Mouse (Mus musculus): Measurements from ENCODE around the gene Vwce. TPM values are rescaled to one million over a fixed set of nuclear protein-coding genes. Genes with fewer than 3 reads are reported as not detected.

Gene Vwce
- under 1 TPM; 0.43 to 0.65 TPM for total RNA-seq (2021)
- long read RNA-seq, experiment 1 = 0 reads
- long read RNA-seq, experiment 2 = 0 reads

DNA sequence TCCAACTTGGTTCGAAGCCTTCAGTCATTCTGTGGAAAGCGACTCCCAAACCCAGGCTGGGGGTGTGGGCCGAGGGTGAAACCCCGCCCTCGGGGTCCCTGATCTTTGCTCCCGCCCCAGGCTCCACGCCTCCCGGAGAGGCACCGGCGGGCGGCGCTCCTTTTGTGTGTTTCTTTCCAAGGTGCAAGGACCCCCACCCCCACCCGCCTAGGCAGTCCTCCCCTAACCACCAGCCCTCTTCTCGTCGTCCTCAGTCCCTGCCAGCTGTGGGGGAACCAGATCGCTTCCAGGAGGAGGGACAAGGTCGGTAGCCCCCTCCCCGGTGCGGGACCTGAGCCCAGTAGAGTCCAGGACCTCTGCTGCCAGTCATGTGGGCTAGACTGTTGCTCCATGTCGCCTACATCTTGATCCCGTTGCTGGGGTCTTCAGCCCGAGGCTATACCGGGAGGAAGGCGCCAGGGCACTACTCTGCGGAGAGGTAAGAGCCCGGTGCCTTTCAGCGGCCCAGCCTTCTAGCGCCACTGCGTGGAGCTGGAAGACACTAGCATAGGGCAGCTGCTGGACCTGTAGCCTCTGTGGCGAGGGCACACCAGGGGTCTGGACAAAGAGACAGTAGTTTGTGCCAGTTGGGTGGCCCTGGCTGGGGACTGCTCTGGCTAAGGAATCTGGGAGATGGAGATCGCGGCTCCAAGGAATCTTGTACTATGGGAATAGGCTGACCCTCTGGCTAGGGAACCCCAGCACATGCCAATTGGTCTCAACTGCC lies at the start of gene Vwce:
Gene Vwce, plus strand, starts transcription at position 108 of the 766 bp plus-strand sequence.
- H3K27ac ChIP-seq = peak within 1 kb of the TSS; percentile 50; the same call in 1 of the 2 replicates
- intact Hi-C loops (cut with DNase I) = no loop called here
- peak within 1 kb of the TSS; percentile 53 for H3K4me3 ChIP-seq
- TF ChIP-seq CTCF (IDR thresholded peaks at IDR 0.05) = peak; percentile 37
- peak; percentile 26 to 36 for DNase-seq (ENCODE audit: extremely low spot score in 1 of 2, low spot score in 2 of 2)

DNA sequence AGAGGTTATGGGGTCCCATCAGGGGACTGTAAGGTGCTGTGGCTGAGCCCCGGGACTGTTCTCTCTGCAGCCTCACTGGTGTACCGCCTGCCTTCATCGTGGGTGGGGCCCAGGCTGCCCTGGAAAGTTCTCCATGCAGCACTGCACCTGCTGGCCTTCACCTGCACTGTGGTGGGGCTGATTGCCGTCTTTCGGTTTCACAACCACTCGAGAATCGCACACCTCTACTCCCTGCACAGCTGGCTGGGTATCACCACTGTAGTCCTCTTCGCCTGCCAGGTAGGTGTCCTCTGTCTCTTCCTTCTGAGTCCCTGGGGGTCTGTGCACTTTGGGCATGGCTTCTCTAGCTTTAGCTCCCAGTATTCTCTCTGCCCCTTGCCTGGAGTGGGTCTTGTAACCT lies 48.9 kb upstream of the Vwce start:
- Histone ChIP-seq H3K4me3 (no peak overlapping the region), H3K27ac (no peak overlapping the region)
- TF ChIP-seq CTCF (IDR thresholded peaks at IDR 0.05) = no peak
- intact Hi-C loops (cut with DNase I) = no loop called here
- no peak for DNase-seq (ENCODE audit: extremely low spot score in 1 of 2, low spot score in 2 of 2)

DNA sequence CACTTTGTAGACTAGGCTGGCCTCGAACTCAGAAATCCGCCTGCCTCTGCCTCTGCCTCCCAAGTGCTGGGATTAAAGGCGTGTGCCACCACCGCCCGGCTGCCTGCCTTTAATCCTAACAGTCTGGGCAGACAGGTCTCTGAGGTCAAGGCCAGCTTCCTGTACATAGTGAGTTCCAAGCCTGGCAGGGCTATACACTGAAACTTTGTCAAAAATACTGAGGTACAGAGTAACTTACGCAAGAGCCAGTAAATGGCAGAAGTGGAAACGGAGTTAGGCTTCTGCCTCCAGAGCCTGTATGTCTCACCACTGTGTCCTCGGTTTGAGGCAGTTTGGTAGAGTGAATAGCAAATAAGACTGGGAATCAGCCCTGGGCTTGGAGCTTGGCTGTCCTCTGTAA lies 46.8 kb upstream of the Vwce start:
- intact Hi-C loops (cut with DNase I) = no loop called here

DNA sequence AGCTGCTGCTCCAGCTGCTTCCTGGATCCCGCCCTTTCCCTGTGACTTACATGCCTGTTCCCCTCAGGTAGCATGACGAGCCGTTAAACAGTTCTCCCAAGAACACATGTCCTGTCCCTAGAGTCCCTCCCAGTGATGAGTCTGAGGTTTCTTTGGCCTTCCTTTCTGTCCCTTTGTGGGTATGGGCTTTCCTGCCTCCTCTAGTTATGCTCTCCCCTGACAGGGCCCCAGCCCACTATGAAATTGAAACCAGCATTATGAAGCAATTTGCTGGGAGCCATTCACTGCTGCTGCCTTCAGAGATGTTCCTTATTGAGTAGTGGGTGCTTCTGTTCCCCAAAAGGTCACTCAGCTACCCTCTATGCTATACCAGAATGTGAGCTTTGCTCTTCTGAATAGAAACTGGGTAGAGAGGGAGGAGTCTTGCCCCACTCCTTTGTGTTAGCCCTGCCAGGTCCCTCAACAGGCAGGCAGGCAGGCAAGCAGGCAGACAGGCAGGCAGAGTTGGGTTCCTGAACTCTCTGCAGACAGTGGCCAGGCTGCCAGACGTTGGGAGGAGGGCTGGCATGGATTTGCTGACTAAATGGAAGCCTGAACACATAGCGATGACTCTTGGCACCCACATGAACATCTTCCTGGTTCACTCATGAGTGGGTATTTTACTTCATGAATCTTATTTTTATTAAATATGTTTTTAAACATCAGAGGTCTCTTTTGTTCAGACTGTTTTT lies 44.7 kb upstream of the Vwce start:
- DNase-seq (ENCODE audit: extremely low spot score in 1 of 2, low spot score in 2 of 2) = no peak
- TF ChIP-seq CTCF (IDR thresholded peaks at IDR 0.05) = no peak
- intact Hi-C loops (cut with DNase I) = no loop called here
- Histone ChIP-seq H3K4me3 (no peak overlapping the region), H3K27ac (no peak overlapping the region)

More for the DNA sequence above, 46.8 kb upstream of the Vwce start:
- DNase-seq (ENCODE audit: extremely low spot score in 1 of 2, low spot score in 2 of 2) = no peak
- Histone ChIP-seq H3K27ac (no peak overlapping the region), H3K4me3 (no peak overlapping the region)
- no peak for TF ChIP-seq CTCF (IDR thresholded peaks at IDR 0.05)

DNA sequence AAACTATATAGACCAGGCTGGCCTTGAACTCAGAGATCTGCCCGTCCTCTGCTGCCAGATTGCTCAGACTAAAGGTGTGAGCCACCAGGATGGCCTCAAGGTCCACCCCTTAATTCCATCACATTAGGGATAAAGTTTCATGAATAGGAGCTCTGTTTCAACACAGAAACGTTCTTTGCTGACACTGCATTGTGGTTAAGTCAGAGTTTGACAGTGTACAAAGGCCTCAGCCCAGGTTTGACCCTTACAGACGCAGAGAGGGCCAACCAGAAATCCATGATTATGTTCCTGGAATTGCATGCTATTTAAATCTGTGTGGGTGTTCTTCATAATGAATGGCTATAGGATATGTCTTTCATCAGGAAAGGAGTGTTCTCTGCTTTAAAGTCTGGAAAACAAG lies 43.7 kb upstream of the Vwce start:
- Histone ChIP-seq H3K27ac (no peak overlapping the region), H3K4me3 (no peak overlapping the region)
- intact Hi-C loops (cut with DNase I) = no loop called here
- TF ChIP-seq CTCF (IDR thresholded peaks at IDR 0.05) = no peak
- DNase-seq (ENCODE audit: extremely low spot score in 1 of 2, low spot score in 2 of 2) = no peak

DNA sequence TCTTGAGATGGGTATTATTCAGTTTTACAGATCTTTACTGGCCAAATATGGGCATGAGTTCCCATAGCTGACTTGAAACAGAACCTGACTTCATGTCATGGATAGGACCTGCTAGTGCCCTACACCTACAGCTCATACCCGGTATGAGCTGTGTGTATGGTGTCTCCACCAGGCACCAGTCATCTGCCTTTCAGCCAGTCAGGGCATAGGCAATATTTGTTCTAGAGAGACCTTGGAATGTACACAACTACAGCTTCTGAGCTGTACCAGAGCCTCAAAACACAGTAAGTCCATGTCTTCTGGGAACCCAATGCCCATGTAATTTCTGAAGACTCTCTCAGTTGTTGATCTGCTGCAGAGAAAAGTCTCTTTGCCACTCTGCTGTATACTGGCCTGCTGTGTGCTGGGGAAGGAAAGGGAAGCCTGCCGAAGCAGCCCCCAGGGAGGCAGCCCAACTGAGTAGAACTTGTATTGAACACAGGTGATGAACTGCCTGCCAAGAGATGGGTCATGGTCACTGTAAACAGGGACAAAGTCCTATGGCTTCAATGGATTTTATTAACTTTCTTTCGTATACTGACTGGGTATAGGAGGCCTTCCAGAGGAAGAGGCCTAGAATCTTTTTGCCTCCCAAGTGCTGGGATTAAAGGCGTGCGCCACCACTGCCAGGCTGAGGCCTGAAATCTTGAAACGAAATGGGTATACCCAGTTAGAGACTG lies 42.2 kb upstream of the Vwce start:
- intact Hi-C loops (cut with DNase I) = no loop called here
- no peak overlapping the region for H3K27ac ChIP-seq
- H3K4me3 ChIP-seq = no peak overlapping the region
- no peak for TF ChIP-seq CTCF (IDR thresholded peaks at IDR 0.05)
- DNase-seq (ENCODE audit: extremely low spot score in 1 of 2, low spot score in 2 of 2) = no peak

DNA sequence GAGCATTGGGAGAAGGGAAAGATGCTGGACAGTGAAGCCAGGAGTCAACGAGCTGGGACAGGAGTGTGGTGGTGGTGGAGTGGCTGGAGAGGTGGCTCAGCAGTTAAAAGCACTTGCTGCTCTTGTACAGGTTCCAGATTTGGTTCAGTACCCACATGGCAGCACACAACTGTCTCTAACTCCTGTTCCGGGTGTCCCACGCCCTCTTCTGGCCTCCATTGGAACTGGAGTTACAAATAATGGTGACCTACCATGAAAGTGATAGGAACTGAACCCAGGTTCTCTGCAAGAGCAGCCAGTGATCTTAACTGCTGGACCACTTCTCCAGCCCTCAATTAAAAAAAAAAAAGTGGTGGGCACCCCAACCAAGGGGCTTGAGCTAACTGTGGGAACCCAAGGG lies 35.8 kb upstream of the Vwce start:
- intact Hi-C loops (cut with DNase I) = no loop called here
- peak; percentile 25 for TF ChIP-seq CTCF (IDR thresholded peaks at IDR 0.05)
- Histone ChIP-seq H3K4me3 (no peak overlapping the region), H3K27ac (no peak overlapping the region)
- DNase-seq (ENCODE audit: extremely low spot score in 1 of 2, low spot score in 2 of 2) = no peak

DNA sequence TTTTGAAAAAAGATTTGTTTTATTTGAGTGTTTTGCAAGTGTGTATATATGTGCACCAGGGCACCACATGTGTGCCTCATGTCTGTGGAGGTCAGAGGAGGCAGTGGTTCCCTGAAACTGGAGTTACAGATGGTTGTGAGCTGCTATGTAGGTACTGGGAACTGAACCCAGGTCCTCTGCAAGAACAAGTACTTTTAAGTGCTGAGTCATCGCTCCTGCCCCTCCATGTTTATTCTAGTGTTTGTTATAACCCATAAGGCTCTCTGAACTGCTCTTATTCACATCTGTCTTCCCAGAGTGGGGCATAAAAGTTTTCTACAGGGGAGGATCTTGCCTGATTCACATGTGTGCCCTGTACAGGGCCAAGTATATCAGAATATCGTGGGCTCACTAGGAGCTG lies 34.4 kb upstream of the Vwce start:
- intact Hi-C loops (cut with DNase I) = no loop called here
- no peak overlapping the region for H3K4me3 ChIP-seq
- no peak for DNase-seq (ENCODE audit: extremely low spot score in 1 of 2, low spot score in 2 of 2)
- TF ChIP-seq CTCF (IDR thresholded peaks at IDR 0.05) = no peak
- H3K27ac ChIP-seq = no peak overlapping the region

DNA sequence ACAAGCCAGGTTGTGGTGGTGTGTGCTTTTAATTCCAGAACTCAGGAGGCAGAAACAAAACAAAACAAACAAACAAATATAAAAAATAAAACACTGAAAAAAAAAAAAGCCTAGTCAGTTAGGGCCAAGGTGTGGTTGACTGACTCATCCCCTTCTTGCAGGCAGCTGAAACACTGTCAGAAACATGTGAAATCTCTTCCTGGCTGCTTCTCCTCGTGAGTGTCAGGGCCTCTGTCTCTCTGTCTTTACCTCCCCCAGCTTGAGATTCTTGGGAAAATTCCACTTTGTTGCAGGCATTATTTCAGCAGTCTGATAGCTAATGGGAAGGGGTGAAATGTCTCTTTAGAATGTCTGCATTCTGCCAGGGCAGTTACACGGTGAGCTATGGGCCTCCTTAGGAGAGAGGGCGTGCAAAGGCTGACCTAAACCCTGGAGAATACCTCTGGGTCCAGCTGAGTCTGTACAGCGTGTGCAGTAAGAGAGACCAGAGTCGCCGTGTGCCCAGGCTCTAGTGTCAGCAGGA lies 31.7 kb upstream of the Vwce start:
- no peak for TF ChIP-seq CTCF (IDR thresholded peaks at IDR 0.05)
- peak overlapping the region; percentile 54 for H3K27ac ChIP-seq
- DNase-seq (ENCODE audit: extremely low spot score in 1 of 2, low spot score in 2 of 2) = no peak
- intact Hi-C loops (cut with DNase I) = no loop called here
- peak overlapping the region; percentile 28 for H3K4me3 ChIP-seq

DNA sequence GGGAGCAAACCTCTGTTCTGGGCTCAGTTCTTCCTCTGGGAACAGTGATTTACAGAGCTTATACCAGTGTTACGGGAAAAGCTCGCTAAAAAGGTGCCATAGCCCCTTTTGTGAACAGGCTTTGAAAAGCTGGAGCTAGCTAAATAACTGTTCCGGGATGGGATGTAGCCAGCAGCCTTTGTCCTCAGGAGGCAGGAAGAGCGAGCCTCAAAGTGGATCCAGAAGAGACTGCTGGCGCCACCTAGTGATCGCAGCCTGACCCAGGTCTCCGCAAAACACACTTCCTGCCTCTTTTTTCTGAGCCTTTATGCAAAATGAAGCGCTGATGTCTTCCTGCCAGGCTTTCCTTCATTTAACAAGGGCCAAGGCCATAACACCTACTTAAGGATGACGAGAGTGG lies 31.2 kb upstream of the Vwce start:
- peak overlapping the region; percentile 28 for H3K4me3 ChIP-seq
- peak overlapping the region; percentile 54 for H3K27ac ChIP-seq
- intact Hi-C loops (cut with DNase I) = no loop called here
- peak; percentile 83 to 86 for DNase-seq (ENCODE audit: extremely low spot score in 1 of 2, low spot score in 2 of 2)
- peak; percentile 93 for TF ChIP-seq CTCF (IDR thresholded peaks at IDR 0.05)

DNA sequence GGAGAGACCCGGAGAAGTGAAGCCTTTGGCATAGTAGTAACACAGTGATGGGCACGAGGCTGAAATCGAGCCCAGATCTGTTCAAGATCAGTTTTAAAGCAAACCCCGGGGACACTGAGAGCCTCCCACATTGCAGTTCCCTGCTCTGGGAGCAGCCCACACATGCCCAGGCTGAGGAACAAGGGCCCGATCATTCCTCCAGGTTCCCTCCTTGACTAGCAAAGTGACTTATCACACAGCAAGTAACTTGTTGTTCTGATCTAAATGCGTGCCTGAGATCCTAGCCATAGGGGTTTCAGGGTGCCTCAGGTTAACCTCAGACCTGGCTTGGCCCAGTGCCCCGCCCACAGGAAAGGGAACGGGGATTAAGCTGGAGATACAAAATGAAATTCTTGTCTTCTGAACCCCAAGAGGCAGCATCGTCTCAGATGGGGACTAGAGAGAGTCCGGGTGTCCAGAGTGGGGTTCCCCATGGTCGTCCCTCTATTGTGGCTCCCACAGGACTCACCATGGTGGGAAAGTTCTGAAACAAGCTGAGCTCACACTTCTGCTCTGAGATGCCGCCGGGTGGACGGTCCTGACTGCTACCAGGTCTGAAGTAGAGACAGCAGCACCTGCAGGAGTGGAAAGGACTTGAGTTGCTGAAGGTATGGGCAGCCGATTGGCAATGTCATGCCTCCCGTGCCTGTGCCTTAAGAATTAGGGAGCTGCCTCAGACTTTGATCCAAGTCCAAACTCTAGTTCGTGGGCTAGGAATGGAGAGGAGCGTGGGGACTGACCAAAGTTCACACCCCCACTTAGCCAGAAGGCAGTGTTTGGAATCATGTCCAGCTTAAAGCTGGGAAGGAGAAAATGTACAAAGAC lies 30.1 kb upstream of the Vwce start:
- intact Hi-C loops (cut with DNase I) = no loop called here
- no peak for TF ChIP-seq CTCF (IDR thresholded peaks at IDR 0.05)
- H3K27ac ChIP-seq = no peak overlapping the region
- no peak for DNase-seq (ENCODE audit: extremely low spot score in 1 of 2, low spot score in 2 of 2)
- H3K4me3 ChIP-seq = no peak overlapping the region

Data from left cerebral cortex, adult 2 months (tissue).